Mouse (Mus musculus) midbrain, postnatal 0 days (tissue): Measurements from ENCODE around the gene Ube2j1. TPM values are rescaled to one million over a fixed set of nuclear protein-coding genes. Genes with fewer than 3 reads are reported as not detected.

Experiments
- ATAC-seq: fragments of 200-750 bp; cut with Nextera tagmentation; 2 replicates; pipeline ENCODE4 v1.8.0; 2017; ENCODE audit warnings: moderate number of reproducible peaks, mild to moderate bottlenecking, moderate TSS enrichment, moderate library complexity; ENCODE audit not compliant: low FRiP score
- DNase-seq: peaks from one replicate; pipeline ENCODE4 v3.0.0-alpha.2; 2015; ENCODE audit warnings: low spot score
- H3K27ac ChIP-seq: fragments of 300-500 bp; sonication (generic); 2 replicates; pipeline ENCODE4 v1.5.1; 2014; ENCODE audit warnings: low read depth, mild to moderate bottlenecking, low read length, mixed read lengths
- H3K27me3 ChIP-seq: fragments of 300-500 bp; sonication (generic); 2 replicates; pipeline ENCODE4 v1.6.1; 2014; ENCODE audit warnings: low read length, control low read depth, mixed read lengths; ENCODE audit not compliant: insufficient read depth
- H3K36me3 ChIP-seq: fragments of 300-500 bp; sonication (generic); 2 replicates; pipeline ENCODE4 v1.6.1; 2014; ENCODE audit warnings: low read length, control low read depth, mixed read lengths; ENCODE audit not compliant: insufficient read depth
- H3K4me1 ChIP-seq: fragments of 300-500 bp; sonication (generic); 2 replicates; pipeline ENCODE4 v1.6.1; 2014; ENCODE audit warnings: mild to moderate bottlenecking, control low read depth, antibody characterized with exemption, low read length, mixed read lengths; ENCODE audit not compliant: insufficient read depth
- H3K4me2 ChIP-seq: fragments of 300-500 bp; sonication (generic); 2 replicates; pipeline ENCODE4 v1.6.1; 2014; ENCODE audit warnings: low read depth, mild to moderate bottlenecking, low read length, mixed read lengths; ENCODE audit not compliant: poor library complexity, severe bottlenecking
- H3K4me3 ChIP-seq: fragments of 300-500 bp; sonication (generic); 2 replicates; pipeline ENCODE4 v1.5.1; 2014; ENCODE audit warnings: low read depth, mild to moderate bottlenecking, low read length, moderate library complexity
- H3K9ac ChIP-seq: fragments of 300-500 bp; sonication (generic); replicated peaks from 2 replicates; pipeline ENCODE4 v1.6.1; 2014; ENCODE audit warnings: mild to moderate bottlenecking, low read length, moderate library complexity, mixed read lengths; ENCODE audit not compliant: poor library complexity, severe bottlenecking
- H3K9me3 ChIP-seq: fragments of 300-500 bp; sonication (generic); 2 replicates; pipeline ENCODE4 v1.6.1; 2016; ENCODE audit warnings: low read length, control low read depth
- CTCF ChIP-seq: IDR thresholded peaks from 2 replicates; pipeline ENCODE4 v1.5.1; 2016; ENCODE audit warnings: antibody characterized with exemption, mild to moderate bottlenecking
- WGBS: fragments of 180-500 bp; shearing (Covaris S2); extraction: QIAGEN DNeasy Blood & Tissue Kit; methylation state at CpG from one replicate; pipeline ENCODE4 v1.1.7; 2014; 5-methylcytosine and 5-hydroxymethylcytosine counted together
- polyA plus RNA-seq: library from polyadenylated mRNA; unstranded; fragments of >200 nt; fragmentation: Nextera tagmentation; extraction: Ambion mirVana; gene quantifications from 2 replicates; pipeline ENCODE4 v1.2.1, GENCODE M21; 2015
- total RNA-seq: library from RNA; depleted of rRNA; stranded (reverse); fragments of >200 nt; gene quantifications from 2 replicates; pipeline ENCODE4 v1.2.3, GENCODE M21; 2014

Gene Ube2j1
- total and polyA plus RNA-seq, 2 experiments from 2014 or later, result 70.3 to 126 TPM

DNA sequence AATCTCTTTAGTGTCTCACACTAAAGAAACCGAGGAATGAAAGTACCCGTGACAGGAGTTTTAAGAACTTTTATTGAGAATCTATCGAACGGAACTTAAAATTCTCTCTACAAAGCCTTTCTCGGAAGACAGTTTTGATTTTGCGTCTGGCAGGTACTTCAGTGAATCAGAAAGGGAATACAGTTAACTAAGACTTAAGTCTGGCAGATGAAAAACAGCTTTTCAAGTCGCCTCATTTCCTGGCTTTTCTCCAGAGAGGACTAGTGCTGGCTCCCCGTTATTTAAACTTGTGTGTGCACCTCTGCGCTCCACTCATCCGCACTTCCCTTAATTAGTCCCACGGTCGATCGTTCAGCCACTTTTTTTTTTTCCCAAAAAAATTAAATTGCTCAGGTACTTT lies 47.0 kb upstream of the Ube2j1 start:
- H3K4me1 ChIP-seq, result peaks cover 4% of the 10 kb centered on the region; the same call in 1 of the 2 replicates
- peak overlapping the region; percentile 84 for H3K9ac ChIP-seq
- ATAC-seq (no peak), DNase-seq (peak; percentile 60)
- peak overlapping the region; percentile 90 for H3K4me3 ChIP-seq
- H3K27ac ChIP-seq, result peak overlapping the region; percentile 38; the same call in 1 of the 2 replicates
- no peaks in the 10 kb centered on the region for H3K9me3 ChIP-seq
- no peaks in the 10 kb centered on the region for H3K27me3 ChIP-seq
- under 1% methylated on average over 13 of the region's 13 CpGs for WGBS
- H3K36me3 ChIP-seq, result no peaks in the 10 kb centered on the region
- H3K4me2 ChIP-seq, result peak overlapping the region; percentile 95
- no peak for TF ChIP-seq CTCF

GRCm38 (mm10) chr4:32984801-32985675 lies 46.2 kb upstream of the Ube2j1 start:
- H3K4me2 ChIP-seq, result peak overlapping the region; percentile 95
- WGBS, result 4% methylated on average over 13 of the region's 13 CpGs
- H3K9ac ChIP-seq, result peak overlapping the region; percentile 84
- H3K9me3 ChIP-seq, result no peaks in the 10 kb centered on the region
- no peaks in the 10 kb centered on the region for H3K36me3 ChIP-seq
- H3K27me3 ChIP-seq, result no peaks in the 10 kb centered on the region
- DNase-seq (peak; percentile 41), ATAC-seq (no peak)
- peak overlapping the region; percentile 38 for H3K27ac ChIP-seq
- H3K4me1 ChIP-seq, result peaks cover 4% of the 10 kb centered on the region; the same call in 1 of the 2 replicates
- TF ChIP-seq CTCF, result peak; percentile 68
- peak overlapping the region; percentile 90 for H3K4me3 ChIP-seq

DNA sequence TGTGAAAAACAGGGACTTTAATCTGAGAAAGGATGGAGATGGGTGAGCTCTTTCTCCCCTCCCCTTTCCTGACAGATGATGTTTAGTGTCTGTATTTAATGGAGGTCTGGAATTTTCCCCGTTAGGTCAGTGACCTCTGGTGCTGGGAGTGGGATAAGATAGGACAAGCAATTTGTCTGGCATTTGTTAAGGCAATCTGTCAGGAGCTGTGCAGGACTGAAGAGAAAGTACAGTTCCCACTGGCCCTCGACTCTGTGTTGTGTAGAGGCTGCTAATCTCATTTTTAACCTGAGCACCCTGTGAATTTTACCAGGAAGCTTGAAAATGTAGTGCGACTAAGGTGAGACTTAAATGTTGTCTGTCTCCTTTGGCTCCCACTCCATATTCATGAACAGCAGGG lies 45.5 kb upstream of the Ube2j1 start:
- Histone ChIP-seq H3K36me3 (no peaks in the 10 kb centered on the region), H3K4me3 (no peak overlapping the region), H3K4me2 (0 out of 2 replicates have a peak overlapping the region, but pooled peaks have one; percentile 9), H3K27me3 (no peaks in the 10 kb centered on the region), H3K9ac (no peak overlapping the region), H3K4me1 (peaks cover 4% of the 10 kb centered on the region; the same call in 1 of the 2 replicates), H3K27ac (no peak overlapping the region), H3K9me3 (no peaks in the 10 kb centered on the region)
- ATAC-seq (no peak), DNase-seq (no peak)
- WGBS, result 9% methylated on average over 3 of the region's 3 CpGs
- TF ChIP-seq CTCF, result no peak

- Histone ChIP-seq H3K4me3 (no peak overlapping the region), H3K27me3 (no peaks in the 10 kb centered on the region), H3K36me3 (no peaks in the 10 kb centered on the region), H3K9ac (no peak overlapping the region), H3K4me2 (no peak overlapping the region), H3K4me1 (peaks cover 4% of the 10 kb centered on the region; the same call in 1 of the 2 replicates), H3K27ac (no peak overlapping the region), H3K9me3 (no peaks in the 10 kb centered on the region)
- TF ChIP-seq CTCF, result no peak
- DNase-seq (no peak), ATAC-seq (no peak)
- 64% methylated on average over 3 of the region's 3 CpGs for WGBS
These were observed 44.2 kb upstream of the Ube2j1 start for GRCm38 (mm10) chr4:32987006-32987405.

GRCm38 (mm10) chr4:32989346-32989745 lies 41.9 kb upstream of the Ube2j1 start:
- 74% methylated on average over 2 of the region's 2 CpGs for WGBS
- no peak overlapping the region for H3K27ac ChIP-seq
- H3K36me3 ChIP-seq, result no peaks in the 10 kb centered on the region
- H3K9me3 ChIP-seq, result no peaks in the 10 kb centered on the region
- H3K27me3 ChIP-seq, result no peaks in the 10 kb centered on the region
- TF ChIP-seq CTCF, result no peak
- H3K4me1 ChIP-seq, result peaks cover 4% of the 10 kb centered on the region; the same call in 1 of the 2 replicates
- H3K4me3 ChIP-seq, result no peak overlapping the region
- no peak overlapping the region for H3K4me2 ChIP-seq
- no peak for ATAC-seq
- DNase-seq, result no peak
- H3K9ac ChIP-seq, result no peak overlapping the region

- H3K4me3 ChIP-seq, result no peak overlapping the region
- DNase-seq (no peak), ATAC-seq (no peak)
- H3K36me3 ChIP-seq, result no peaks in the 10 kb centered on the region
- H3K27ac ChIP-seq, result no peak overlapping the region
- no peaks in the 10 kb centered on the region for H3K4me1 ChIP-seq
- H3K9me3 ChIP-seq, result no peaks in the 10 kb centered on the region
- no peak overlapping the region for H3K4me2 ChIP-seq
- WGBS, result 83% methylated on average over 3 of the region's 3 CpGs
- TF ChIP-seq CTCF, result no peak
- no peaks in the 10 kb centered on the region for H3K27me3 ChIP-seq
- H3K9ac ChIP-seq, result no peak overlapping the region
These were observed 37.0 kb upstream of the Ube2j1 start for GRCm38 (mm10) chr4:32994168-32994567.
